Mouse (Mus musculus) adrenal gland (tissue): ENCODE measurements at regions not wholly inside any gene's neighbourhood (a gene's known extent, or its start where the extent isn't known, plus 50 kb on each side); places are given as distances from the start of the nearest gene placed in this dataset.

ENCODE experiments used
- intact Hi-C: fragments of 180-260 bp; cut with DNase I; formaldehyde crosslinking; loops from one replicate; pipeline ENCODE4 v1.15.1; 2025

DNA sequence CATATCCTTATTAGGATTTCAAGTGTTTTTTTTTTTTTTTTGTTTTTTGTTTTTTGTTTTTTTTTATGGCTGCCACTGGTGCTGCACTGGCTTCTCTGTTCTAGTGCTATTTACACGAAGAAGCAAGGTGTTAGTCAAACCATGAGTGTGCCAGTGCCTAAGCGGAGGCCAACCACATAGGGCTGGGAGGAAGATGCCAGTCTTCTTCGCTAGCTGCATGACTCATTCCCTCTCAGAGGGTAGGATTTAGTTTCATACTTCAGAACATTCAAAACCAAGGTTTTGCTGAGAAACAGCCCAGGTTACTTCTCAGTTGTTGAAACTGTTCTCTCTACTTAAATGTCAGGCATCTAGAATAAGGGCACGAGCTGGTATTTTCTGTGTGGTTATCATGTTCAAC is 72.6 kb downstream of the Icos start:
- intact Hi-C loops, result loop anchor here (10.0 kb wide), 1 partner anchor 324 kb away; no protein-coding TSS in a partner anchor

DNA sequence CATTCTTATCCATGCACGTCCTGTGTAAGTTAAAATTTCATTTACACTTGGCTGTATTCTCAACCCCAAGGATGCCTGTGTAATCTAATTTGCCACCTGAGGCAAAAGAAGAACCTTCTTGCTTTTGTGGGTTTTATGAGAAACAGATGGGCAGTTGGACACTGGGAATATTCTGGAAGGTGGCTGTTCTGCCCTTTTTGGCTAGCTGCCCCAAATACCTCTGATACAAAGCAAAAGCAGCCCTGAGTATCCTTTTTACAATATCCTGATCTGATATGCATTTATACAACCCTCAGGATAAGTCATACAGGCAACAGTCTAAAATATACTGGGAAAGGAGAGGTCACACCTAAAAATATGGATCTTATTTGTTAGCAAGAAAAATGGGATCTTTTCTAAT is 75.9 kb downstream of the Icos start:
- intact Hi-C loops, result loop anchor here (10.0 kb wide), 1 partner anchor 321 kb away; no protein-coding TSS in a partner anchor

DNA sequence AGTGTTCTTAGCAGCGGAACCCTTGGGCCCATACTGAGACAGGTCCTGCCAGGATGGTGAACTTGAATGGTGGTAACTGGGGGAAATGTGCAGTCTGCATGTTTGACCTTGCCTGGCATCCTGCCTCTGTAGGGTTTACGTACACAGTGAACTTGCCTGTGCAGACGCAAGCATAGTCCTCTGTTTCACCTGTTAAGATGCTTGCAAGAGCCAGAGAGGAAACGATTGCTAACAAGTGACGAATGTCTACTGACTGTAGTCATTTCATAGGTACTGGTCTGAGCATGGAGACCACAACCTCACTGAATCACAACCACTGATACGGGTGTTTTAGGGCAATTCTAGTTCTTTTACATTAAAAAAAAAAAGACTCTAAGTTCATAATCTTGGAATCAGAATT is 76.7 kb downstream of the Icos start:
- intact Hi-C loops, result loop anchor here (10.0 kb wide), 1 partner anchor 320 kb away; no protein-coding TSS in a partner anchor

DNA sequence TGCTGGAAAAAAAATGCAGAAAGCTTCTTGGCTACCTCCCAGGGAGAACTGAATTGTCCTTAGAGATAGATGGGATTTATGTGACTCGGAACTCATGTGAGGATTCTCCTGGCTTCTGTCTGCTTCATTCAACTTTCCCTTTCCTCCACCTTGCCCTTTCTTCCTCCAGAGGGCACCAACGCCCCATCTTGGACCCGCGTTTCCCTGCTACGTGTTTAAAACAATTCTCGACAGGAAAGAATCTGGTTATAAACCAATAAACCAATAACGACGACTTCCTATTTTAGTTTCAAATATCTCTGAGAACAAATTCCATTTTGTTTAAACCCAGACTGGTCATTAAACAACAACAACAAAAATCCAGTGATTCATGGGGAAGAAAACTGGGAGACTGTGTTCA is 77.4 kb downstream of the Icos start:
- intact Hi-C loops, result loop anchor here (10.0 kb wide), 1 partner anchor 320 kb away; no protein-coding TSS in a partner anchor

DNA sequence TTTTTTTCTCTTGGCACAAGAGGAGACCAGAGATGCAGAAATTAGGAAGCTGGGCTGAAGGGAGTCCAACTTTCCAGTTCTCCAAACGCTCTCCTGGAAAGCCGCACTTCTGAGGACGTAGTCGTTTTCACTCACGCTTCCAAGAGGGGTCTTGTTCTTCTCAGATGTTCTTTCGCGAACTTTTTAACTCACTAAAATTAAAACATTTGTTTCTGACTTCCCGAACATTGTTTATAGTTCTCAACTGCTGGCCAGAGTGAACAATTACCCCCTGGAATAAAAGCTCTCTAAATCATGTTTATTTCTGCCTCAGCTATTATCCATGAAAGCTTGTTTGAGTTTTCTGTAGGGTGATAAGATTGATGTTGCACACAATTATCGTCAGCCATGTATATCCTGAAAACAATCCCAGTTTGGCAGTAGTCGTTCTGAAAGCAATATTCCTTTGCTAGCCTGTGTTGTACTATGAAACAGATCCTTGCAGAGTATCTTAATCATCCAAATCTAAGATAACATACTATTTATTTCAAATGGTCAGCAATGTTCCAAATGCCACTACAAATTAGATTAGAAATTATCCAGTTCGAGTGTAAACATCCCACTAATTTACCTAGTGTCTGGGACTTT is 82.3 kb downstream of the Icos start:
- intact Hi-C loops, result loop anchor here (10.0 kb wide), 1 partner anchor 315 kb away; no protein-coding TSS in a partner anchor

DNA sequence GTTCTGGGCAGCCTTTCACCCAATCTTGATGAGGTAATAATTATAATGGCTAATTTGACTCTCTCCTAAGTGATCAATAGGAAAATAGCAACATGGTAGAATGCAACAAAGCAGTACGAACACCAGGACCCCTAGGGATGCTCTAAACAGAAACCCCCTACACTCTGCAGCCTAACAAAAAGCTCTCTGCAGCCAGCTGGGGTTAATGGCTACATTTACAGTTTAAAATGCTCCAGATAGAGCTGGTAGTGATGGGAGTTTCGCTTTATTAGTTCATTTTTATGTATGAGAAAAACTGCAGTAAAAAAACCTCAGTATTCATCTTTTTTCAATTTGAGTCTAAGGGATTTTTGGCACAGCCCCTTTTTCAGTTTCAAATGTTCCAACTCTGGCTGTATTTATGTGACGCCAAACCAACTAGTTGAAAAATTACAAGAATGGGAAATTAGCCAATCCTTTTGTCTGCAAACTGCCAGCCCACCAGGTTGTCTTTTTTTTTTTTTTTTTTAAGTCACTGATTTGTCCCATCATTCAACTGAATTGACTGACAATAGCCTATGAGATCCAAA is 84.2 kb downstream of the Icos start:
- intact Hi-C loops, result no loop called here

DNA sequence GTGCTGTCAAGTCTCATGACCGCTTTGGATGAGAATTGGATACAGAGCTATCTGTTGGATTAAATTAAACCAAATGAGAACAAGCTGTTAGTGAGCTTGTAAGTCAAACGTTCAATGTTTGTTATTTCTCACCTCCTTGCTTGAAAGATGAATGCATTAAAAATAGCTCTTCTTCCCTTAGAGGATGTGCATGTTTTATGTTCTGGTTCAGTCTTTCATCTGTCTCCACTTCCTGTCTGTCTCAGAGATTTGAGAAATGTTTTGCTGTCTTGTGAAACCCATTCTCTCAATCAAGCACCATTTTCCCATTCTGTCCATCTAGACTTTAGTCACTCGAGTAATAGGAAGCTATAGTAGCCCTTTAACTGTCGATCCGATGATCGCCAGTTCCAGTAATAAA is 90.4 kb downstream of the Icos start:
- intact Hi-C loops, result no loop called here

DNA sequence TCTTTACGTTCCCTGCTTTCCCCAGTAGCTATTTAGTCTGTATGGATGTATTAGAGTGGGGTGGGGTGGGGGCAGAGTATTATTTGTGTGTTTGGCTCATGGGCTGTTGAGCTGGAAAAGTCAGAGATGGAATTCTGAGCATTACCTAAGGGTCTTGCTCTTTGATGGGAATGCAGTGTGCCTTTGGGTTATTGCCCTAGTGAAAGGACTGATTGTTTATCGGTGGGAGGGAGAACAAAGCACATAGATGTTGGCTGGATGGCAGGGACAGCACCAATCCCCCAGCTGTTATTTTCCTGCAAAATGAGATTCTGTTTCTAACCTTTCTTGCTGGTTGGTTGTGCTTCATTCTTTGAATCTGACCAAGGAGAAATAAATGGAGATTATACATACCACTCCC is 96.4 kb downstream of the Icos start:
- intact Hi-C loops, result no loop called here

DNA sequence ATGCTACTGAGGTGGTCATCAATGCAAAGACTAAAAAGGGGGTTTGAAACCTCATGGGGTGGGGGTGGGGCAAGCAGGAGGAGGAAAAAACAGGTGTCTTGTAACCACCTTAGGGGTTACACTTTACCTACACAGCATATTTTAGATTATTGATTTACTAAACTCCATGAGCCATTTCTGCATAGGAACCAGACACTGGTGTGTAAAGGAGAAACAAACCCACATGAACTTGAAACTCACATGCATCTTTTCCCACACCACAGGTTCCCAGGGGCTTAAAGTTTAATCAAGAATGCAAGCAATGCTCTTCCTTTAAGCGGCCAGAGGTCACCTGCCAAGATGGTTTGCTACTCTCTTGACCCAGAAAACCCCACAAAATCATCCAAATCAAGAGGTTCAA is 97.6 kb downstream of the Icos start:
- intact Hi-C loops, result no loop called here

DNA sequence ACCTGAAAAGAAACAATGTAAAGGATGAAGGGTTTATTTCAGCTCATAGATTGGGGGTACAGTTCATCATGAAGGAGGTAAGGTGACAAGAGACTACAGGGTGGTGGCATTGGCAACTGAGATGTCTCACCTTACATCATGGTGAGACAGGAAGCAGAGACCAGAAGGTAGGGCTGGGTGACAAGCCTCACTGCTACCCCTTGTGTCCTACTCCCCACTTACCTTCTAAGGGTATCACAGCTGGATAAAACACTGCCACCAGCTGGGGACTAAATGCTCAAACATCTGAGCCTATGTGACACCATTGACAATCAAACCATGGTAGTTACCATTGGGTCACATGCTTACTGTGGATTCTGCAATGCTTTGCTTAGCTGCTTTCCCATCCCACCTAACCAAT is 107.0 kb downstream of the Icos start:
- intact Hi-C loops, result no loop called here

DNA sequence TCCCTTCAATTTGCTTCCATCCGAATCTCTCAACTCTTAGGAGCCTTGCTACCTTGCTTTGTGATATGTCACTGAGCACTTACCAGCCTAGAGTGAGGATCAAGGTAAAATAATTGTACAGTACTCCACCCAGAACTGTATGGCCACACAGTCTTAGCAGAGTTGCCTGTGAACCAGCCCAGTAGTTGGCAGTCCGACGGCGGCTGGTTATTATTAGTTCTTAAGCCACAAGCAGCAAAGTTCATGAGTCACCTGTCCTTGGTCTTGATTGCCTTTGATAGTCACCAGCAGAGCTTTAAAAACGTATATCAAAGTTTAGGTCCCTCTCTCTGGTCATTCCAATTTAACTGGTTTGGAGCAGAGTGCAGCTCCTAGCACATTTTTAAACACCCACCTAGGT is 109.1 kb downstream of the Icos start:
- intact Hi-C loops, result no loop called here

DNA sequence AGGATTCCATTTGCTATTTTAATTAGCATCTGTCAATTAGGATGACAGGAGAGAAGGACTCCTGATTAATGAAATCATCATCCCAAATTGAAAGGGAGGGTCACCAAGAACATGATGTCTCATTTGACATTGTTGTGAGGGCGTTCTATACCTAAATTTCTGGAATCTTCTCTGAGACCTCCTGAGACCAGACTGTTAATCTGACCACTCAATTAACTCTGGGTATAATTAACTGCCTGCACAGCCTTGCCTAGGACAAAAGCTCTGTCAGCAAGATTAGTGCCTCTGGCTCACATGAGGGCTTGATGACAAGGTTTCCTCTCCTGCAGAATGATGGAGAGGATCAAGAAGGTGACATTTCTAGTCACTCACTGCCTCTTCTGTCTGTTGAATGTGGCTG is 113.1 kb downstream of the Icos start:
- intact Hi-C loops, result no loop called here

DNA sequence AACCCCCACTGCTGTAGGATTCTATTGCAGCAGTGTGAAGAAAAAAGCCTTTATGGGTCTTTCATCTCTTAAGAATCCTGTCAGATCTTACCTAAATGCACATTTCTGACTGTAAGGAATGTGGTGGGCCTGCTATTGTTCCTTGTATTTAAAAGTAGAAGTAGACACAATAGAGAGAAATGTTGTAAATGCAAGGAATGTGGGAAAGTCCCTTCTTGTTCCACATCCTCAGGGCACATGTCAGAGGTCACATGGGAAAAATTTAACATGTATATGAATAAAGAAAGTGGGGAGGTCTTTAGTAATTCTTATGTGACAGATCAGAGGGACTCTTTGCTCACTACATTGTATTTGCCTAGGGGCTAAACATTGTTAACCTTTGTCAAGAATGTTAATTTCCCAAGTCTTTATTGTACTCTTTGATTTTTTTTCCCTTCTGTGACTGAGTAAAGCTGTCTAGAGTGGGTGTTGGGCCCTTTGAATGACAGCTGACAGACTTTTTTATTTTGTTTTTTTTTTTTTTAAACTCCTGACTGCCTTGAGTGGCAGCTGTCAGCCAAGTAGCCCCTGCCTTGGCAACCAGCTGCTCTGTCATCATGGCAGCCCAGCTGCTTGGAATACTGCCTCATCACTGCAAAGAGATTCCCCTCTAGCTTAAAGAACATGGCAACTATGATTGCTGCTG is 117.9 kb downstream of the Icos start:
- intact Hi-C loops, result no loop called here

DNA sequence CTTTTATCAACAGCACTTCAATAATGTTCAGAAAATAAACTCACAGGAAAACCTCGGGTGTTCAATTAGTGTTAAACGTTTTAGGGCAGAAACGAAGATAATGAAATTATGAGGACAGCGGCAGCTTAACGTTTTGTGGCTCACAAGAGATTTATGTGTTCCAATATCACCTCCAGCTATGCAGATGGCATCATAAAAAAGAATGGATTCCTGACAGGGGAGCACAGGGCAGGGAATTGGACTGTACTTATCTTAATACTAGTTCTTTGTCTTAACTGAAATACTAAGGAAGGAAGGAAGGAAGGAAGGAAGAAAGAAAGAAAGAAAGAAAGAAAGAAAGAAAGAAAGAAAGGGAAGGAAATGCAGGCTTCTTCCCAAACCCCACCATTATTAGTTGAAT is 121.6 kb downstream of the Icos start:
- intact Hi-C loops, result no loop called here

DNA sequence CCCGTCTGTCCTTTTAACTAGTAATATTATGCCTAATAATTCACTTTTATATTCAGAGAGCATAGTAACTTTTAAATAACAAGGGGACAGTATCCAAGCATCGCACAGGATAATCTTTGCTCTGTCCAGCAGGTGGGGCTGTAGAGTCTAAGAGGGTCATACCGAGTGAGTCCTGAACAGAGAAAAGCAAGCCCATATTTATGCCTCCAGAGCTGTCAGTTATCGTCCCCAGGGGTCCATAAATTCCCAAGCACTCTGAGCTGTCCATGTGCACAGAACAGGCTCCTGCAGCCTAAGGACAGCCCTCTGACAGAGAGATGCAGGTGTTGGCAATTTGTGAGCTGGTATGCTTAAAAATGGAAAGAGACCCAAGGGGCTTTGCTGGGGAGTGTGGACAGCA is 124.0 kb downstream of the Icos start:
- intact Hi-C loops, result no loop called here

DNA sequence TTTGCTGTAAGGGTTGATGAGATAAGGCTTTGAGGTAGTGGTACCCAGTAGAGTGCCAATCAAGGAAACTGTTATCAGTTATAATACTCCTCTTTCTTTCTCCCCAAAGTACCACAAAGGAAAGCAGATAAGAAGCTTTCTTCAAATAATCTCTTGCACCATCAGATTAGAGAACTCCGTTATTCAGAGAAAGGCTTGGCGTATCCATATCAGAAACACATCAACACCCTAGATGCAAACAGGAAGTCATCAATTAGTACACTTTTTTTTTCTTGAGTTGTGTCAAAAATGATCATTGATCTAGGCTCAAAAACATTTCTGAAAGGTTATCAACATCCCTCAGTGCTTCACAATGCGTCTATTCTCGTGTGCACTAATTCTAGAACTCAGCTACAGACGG is 124.6 kb downstream of the Icos start:
- intact Hi-C loops, result no loop called here

DNA sequence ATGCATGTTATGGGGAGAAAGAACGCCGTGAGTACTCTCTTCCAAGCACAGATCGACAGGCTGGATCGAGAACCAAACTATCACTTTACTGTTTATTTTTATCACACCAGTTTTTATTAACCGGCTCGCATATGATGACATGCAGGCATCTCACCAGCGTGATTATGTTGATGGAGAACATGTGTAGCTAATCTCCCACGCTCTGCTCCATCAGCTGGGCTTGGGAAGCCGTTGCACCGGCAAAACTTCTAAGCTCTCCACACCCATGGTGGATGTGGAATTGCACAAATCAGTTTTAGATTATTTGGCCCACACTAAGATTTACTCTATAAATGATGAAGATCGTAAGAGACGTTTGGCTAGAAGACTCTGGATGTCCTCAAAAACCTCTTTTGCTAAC is 125.9 kb downstream of the Icos start:
- intact Hi-C loops, result no loop called here

DNA sequence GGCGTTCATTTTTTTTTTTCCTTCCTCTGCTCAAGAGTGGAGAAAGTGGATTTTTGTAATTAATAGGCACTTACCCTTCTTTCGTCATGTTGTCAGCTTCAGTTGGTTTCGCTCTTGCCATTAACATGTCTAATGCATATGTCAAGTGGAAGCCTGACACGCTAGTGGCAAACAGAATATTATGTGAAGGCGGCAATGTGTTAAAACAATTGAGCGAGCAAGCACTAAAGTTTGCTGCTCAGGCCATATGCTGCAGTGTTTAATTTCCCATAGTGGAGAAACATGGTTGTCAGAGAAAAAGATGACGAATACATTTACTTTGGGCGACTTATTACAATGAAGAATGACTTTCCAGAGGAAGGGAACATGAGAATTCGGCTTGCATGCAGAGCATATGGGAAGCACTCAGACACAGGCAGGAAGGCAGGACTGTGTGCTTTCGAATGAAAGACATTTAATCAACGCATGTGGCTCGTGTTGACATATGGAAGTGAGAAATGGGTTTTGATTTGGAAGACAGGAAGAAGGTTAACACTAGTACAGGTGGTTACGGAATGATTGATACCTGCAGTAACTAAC is 134.1 kb downstream of the Icos start:
- intact Hi-C loops, result no loop called here

DNA sequence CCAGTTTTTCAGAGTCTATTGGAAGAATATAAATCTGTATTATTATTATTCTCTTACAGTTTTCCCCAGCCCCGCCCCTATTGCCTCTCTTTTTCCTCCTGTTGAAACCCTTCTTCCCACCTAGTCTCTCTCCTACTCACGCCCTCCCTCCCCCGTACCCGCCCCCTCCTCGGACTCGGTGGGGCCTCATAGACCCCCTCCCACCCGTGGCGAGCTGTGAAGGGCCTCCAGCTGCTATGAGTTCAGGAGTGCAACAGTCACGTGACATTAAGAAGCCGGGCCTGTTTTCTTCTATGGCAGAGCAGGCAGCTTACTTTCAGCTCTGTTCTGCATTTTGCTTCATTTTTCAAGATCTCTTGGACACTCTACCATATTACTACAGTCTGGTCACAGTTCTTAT is 139.8 kb downstream of the Icos start:
- intact Hi-C loops, result no loop called here

DNA sequence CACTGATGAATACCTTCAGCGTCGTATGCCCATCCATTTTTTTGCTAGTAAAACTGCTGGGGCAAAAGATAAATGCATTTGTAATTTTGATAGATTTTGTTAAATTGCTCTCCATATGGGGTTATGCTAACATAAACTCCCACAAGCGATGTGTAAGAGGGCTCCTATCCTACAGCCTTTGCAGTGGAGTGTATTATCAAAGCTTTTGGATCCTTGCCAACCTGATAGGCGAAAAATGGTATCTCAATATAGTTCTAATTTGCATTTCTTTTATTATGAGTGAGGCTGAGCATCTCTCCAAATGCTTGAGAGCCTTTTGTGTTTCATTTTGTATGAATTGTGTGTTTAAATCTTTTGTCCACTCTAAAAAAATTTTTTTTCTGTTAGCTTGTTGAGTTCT is 140.3 kb downstream of the Icos start:
- intact Hi-C loops, result no loop called here

DNA sequence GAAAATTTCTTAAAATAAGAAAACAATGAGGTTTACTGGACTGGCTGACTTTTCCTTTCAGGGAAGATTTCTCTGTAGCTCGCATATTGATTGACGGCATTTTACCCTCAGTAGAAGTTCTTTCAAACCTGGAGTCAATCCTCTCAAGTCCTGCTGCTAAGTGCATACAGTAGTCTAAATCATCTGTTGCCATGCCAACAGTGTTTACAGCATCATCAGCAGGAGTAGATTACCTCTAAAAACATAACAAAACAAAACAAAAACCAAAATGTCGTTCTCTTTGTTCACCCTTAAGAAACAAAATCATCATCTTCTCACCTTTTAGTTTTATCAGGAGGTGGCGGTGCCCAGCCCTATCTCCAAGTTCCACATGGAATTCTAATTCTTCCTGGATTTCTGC is 143.8 kb downstream of the Icos start:
- intact Hi-C loops, result no loop called here

DNA sequence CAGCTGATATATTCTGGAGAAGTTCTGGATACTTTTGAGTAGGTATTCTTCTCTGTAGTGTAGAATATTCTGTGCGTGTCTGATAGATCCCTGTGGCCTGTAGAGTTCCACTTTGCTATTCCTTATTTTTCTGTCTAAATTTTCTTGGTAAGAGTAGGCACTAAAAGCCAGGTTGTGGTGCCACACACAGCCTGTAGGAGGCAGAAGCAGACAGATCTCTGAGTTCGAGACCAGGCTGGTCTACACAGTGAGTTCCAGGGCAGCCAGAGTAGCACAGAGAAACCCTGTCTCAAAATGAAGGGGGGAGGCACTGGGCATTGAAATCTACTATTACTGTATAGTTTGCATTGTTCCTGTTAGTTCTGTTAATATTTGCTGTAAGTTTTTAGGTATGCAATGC is 147.4 kb downstream of the Icos start:
- intact Hi-C loops, result no loop called here
